21 mouse cellular contexts compared by ENCODE assay signal in the genomic region with DNA sequence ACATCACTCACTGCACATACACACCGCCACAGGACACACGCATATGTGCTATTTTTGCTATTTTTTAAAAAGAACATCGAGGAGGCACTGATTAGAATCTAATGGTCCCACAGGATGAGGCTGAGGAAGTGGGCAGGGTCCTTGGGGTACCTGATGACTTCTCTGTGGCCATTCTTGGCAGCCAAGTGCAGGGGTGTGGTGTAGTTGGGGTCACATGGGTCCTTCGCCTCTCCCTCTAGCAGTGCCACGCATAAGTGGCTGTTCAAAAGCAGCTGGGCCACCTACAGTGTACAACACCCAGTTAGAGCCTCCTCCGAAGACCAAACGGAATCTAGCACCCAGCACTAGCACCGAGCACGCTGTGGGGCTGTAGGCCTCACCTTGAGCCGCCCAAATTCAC. TPM values are rescaled to one million over a fixed set of nuclear protein-coding genes. Genes with fewer than 3 reads are reported as not detected.
DNase-seq lines count a peak whose midpoint lies in the region; ATAC-seq and TF ChIP-seq lines count a peak whose summit lies in the region.
"Had no signal": no experiment of that assay in that cellular context is flagged by ENCODE, and none has a peak within 500 bp of the region (broad histone marks: within the 10 kb centered on the region; RNA-seq: fewer than 3 reads in every experiment).

No protein-coding gene starts in this region.

- DNase-seq in forebrain, embryonic 10.5 days (ENCODE audit: extremely low spot score, low spot score) = no peak
- no peak for DNase-seq in liver, embryonic 14.5 days (ENCODE audit: low read depth in 3 of 3, low spot score in 3 of 3)
- no peak for DNase-seq in liver, embryonic 11.5 days (ENCODE audit: low spot score)
- DNase-seq in lung, postnatal 25 days (ENCODE audit: low spot score) = peak; percentile 71
- no peak for DNase-seq in forebrain, embryonic 11.5 days (ENCODE audit: low spot score)
- DNase-seq: adrenal gland, postnatal 36 days; cerebellum, postnatal 10 days; forebrain, postnatal 0 days; gastrocnemius, postnatal 14 days; spleen, adult 18-20 months had no signal

- no peak overlapping the region for H3K9ac ChIP-seq in forebrain, embryonic 15.5 days (replicated peaks)
- H3K9ac ChIP-seq in hindbrain, embryonic 13.5 days = no peak overlapping the region
- H3K9ac ChIP-seq in hindbrain, embryonic 12.5 days = no peak overlapping the region; the same call in 1 of the 2 replicates
- no peak overlapping the region for H3K9ac ChIP-seq in liver, embryonic 14.5 days (replicated peaks)
- H3K9ac ChIP-seq in liver, embryonic 11.5 days (ENCODE audit: low read depth, low read length) = no peak overlapping the region
- H3K9ac ChIP-seq in forebrain, embryonic 11.5 days (ENCODE audit: low read length) = no peak overlapping the region
- H3K9ac ChIP-seq: forebrain, postnatal 0 days; heart, embryonic 15.5 days; limb, embryonic 12.5 days; midbrain, embryonic 13.5 days had no signal

- no peak for TF ChIP-seq CTCF in liver, embryonic 14.5 days (IDR thresholded peaks at IDR 0.05; ENCODE audit: low read depth)

- peaks cover 96% of the 10 kb centered on the region for H3K36me3 ChIP-seq in forebrain, embryonic 10.5 days (replicated peaks)
- peaks cover 18% of the 10 kb centered on the region for H3K36me3 ChIP-seq in forebrain, embryonic 15.5 days
- peaks cover 56% of the 10 kb centered on the region for H3K36me3 ChIP-seq in hindbrain, embryonic 13.5 days
- H3K36me3 ChIP-seq in hindbrain, embryonic 12.5 days = peaks cover 59% of the 10 kb centered on the region
- H3K36me3 ChIP-seq in liver, embryonic 14.5 days (replicated peaks; ENCODE audit: control insufficient read depth, insufficient read depth, low read depth) = peaks cover 28% of the 10 kb centered on the region
- H3K36me3 ChIP-seq in liver, embryonic 11.5 days (ENCODE audit: control insufficient read depth, insufficient read depth, low read length) = peaks cover 49% of the 10 kb centered on the region
- peaks cover 6% of the 10 kb centered on the region; the same call in 1 of the 2 replicates for H3K36me3 ChIP-seq in forebrain, embryonic 11.5 days (ENCODE audit: control insufficient read depth, insufficient read depth, low read length)

- 91% methylated on average over 10 of the region's 10 CpGs for WGBS in forebrain, embryonic 10.5 days
- WGBS in forebrain, embryonic 15.5 days = 93% methylated on average over 10 of the region's 10 CpGs
- 96% methylated on average over 10 of the region's 10 CpGs for WGBS in hindbrain, embryonic 13.5 days
- WGBS in hindbrain, embryonic 12.5 days = 94% methylated on average over 10 of the region's 10 CpGs
- 81% methylated on average over 10 of the region's 10 CpGs for WGBS in liver, embryonic 14.5 days (ENCODE audit: insufficient replicate concordance)
- WGBS in liver, embryonic 11.5 days = 92% methylated on average over 10 of the region's 10 CpGs
- WGBS in forebrain, embryonic 11.5 days = 92% methylated on average over 10 of the region's 10 CpGs

- ATAC-seq in forebrain, embryonic 15.5 days (replicated peaks) = no peak
- ATAC-seq in hindbrain, embryonic 13.5 days (ENCODE audit: low FRiP score) = no peak
- no peak for ATAC-seq in hindbrain, embryonic 12.5 days (ENCODE audit: low FRiP score)
- ATAC-seq in liver, embryonic 14.5 days (ENCODE audit: insufficient read depth) = no peak
- no peak for ATAC-seq in liver, embryonic 11.5 days (replicated peaks; ENCODE audit: low FRiP score)
- no peak for ATAC-seq in forebrain, embryonic 11.5 days (replicated peaks; ENCODE audit: low FRiP score)
- ATAC-seq: activated CD4-positive, CD25-positive, alpha-beta regulatory T cell, adult 4 months; forebrain, postnatal 0 days; intestine, embryonic 16.5 days; midbrain, embryonic 13.5 days had no signal

- no peaks in the 10 kb centered on the region for H3K9me3 ChIP-seq in forebrain, embryonic 10.5 days
- no peaks in the 10 kb centered on the region for H3K9me3 ChIP-seq in forebrain, embryonic 15.5 days
- H3K9me3 ChIP-seq in hindbrain, embryonic 13.5 days = no peaks in the 10 kb centered on the region
- no peaks in the 10 kb centered on the region for H3K9me3 ChIP-seq in hindbrain, embryonic 12.5 days (replicated peaks)
- H3K9me3 ChIP-seq in liver, embryonic 14.5 days (ENCODE audit: control insufficient read depth, low read length) = no peaks in the 10 kb centered on the region
- no peaks in the 10 kb centered on the region for H3K9me3 ChIP-seq in liver, embryonic 11.5 days (ENCODE audit: control insufficient read depth, low read length)
- no peaks in the 10 kb centered on the region for H3K9me3 ChIP-seq in forebrain, embryonic 11.5 days (ENCODE audit: control insufficient read depth, low read length)
- H3K9me3 ChIP-seq: heart, embryonic 15.5 days; limb, embryonic 12.5 days; midbrain, embryonic 13.5 days had no signal

- no peak overlapping the region for H3K4me3 ChIP-seq in forebrain, embryonic 10.5 days
- no peak overlapping the region for H3K4me3 ChIP-seq in forebrain, embryonic 15.5 days
- H3K4me3 ChIP-seq in hindbrain, embryonic 13.5 days = no peak overlapping the region
- no peak overlapping the region for H3K4me3 ChIP-seq in hindbrain, embryonic 12.5 days
- no peak overlapping the region for H3K4me3 ChIP-seq in liver, embryonic 14.5 days (ENCODE audit: insufficient read depth in 1 of 2, low read depth in 2 of 2, low read length in 2 of 2)
- H3K4me3 ChIP-seq in liver, embryonic 11.5 days (ENCODE audit: low read depth, low read length) = no peak overlapping the region
- H3K4me3 ChIP-seq in forebrain, embryonic 11.5 days (ENCODE audit: low read depth, low read length) = no peak overlapping the region
- H3K4me3 ChIP-seq: heart, embryonic 15.5 days; left cerebral cortex, adult 2 months; limb, embryonic 12.5 days; midbrain, embryonic 13.5 days; myocyte had no signal

- H3K27me3 ChIP-seq in forebrain, embryonic 10.5 days (ENCODE audit: poor library complexity, severe bottlenecking) = no peaks in the 10 kb centered on the region
- H3K27me3 ChIP-seq in forebrain, embryonic 15.5 days = no peaks in the 10 kb centered on the region
- no peaks in the 10 kb centered on the region for H3K27me3 ChIP-seq in hindbrain, embryonic 13.5 days
- no peaks in the 10 kb centered on the region for H3K27me3 ChIP-seq in hindbrain, embryonic 12.5 days
- no peaks in the 10 kb centered on the region for H3K27me3 ChIP-seq in liver, embryonic 14.5 days (ENCODE audit: control insufficient read depth, insufficient read depth, low read length)
- H3K27me3 ChIP-seq in liver, embryonic 11.5 days (replicated peaks; ENCODE audit: control insufficient read depth, insufficient read depth, low read length) = no peaks in the 10 kb centered on the region
- H3K27me3 ChIP-seq in forebrain, embryonic 11.5 days (ENCODE audit: control insufficient read depth, insufficient read depth, low read length) = no peaks in the 10 kb centered on the region
- H3K27me3 ChIP-seq: heart, embryonic 15.5 days; limb, embryonic 12.5 days; midbrain, embryonic 13.5 days had no signal

- H3K4me1 ChIP-seq in forebrain, embryonic 10.5 days = peaks cover 45% of the 10 kb centered on the region
- H3K4me1 ChIP-seq in forebrain, embryonic 15.5 days = peaks cover 46% of the 10 kb centered on the region
- H3K4me1 ChIP-seq in hindbrain, embryonic 13.5 days (replicated peaks) = peaks cover 49% of the 10 kb centered on the region
- H3K4me1 ChIP-seq in hindbrain, embryonic 12.5 days = peaks cover 42% of the 10 kb centered on the region
- peaks cover 28 to 42% of the 10 kb centered on the region in 2 experiments for H3K4me1 ChIP-seq in liver, embryonic 14.5 days (replicated peaks; ENCODE audit: control insufficient read depth in 2 of 2, insufficient read depth in 2 of 2, low read length in 1 of 2)
- peaks cover 58% of the 10 kb centered on the region for H3K4me1 ChIP-seq in liver, embryonic 11.5 days (replicated peaks; ENCODE audit: control insufficient read depth, insufficient read depth, low read length)
- peaks cover 21% of the 10 kb centered on the region for H3K4me1 ChIP-seq in forebrain, embryonic 11.5 days (replicated peaks; ENCODE audit: control insufficient read depth, insufficient read depth, low read length)

- no peak overlapping the region for H3K4me2 ChIP-seq in forebrain, embryonic 15.5 days (replicated peaks)
- peak overlapping the region; percentile 92; the same call in 1 of the 2 replicates for H3K4me2 ChIP-seq in hindbrain, embryonic 13.5 days
- no peak overlapping the region for H3K4me2 ChIP-seq in hindbrain, embryonic 12.5 days (replicated peaks)
- H3K4me2 ChIP-seq in liver, embryonic 14.5 days (ENCODE audit: low read depth) = 0 out of 2 replicates have a peak overlapping the region, but pooled peaks have one; percentile 7
- no peak overlapping the region for H3K4me2 ChIP-seq in liver, embryonic 11.5 days
- no peak overlapping the region for H3K4me2 ChIP-seq in forebrain, embryonic 11.5 days (ENCODE audit: low read depth, low read length, severe bottlenecking)
- H3K4me2 ChIP-seq: heart, embryonic 15.5 days; limb, embryonic 12.5 days; midbrain, embryonic 13.5 days had no signal

- no peak for TF ChIP-seq EP300 in liver, embryonic 14.5 days (IDR thresholded peaks at IDR 0.05; ENCODE audit: low read depth)

- 0 out of 2 replicates have a peak overlapping the region, but pooled peaks have one; percentile 45 for H3K27ac ChIP-seq in forebrain, embryonic 10.5 days
- H3K27ac ChIP-seq in forebrain, embryonic 15.5 days (replicated peaks) = no peak overlapping the region
- peak overlapping the region; percentile 83; the same call in 1 of the 2 replicates for H3K27ac ChIP-seq in hindbrain, embryonic 13.5 days
- H3K27ac ChIP-seq in hindbrain, embryonic 12.5 days = no peak overlapping the region
- H3K27ac ChIP-seq in liver, embryonic 14.5 days = peak overlapping the region; percentile 12
- no peak overlapping the region; the same call in 1 of the 2 replicates for H3K27ac ChIP-seq in liver, embryonic 11.5 days (ENCODE audit: low read depth, low read length)
- H3K27ac ChIP-seq in forebrain, embryonic 11.5 days (ENCODE audit: low read depth, low read length) = no peak overlapping the region
- H3K27ac ChIP-seq: heart, embryonic 15.5 days; left cerebral cortex, adult 2 months; limb, embryonic 12.5 days; stomach, postnatal 0 days had no signal

RNA-seq across cellular contexts. Expression of gene Caskin2, which starts 7.3 kb away (rescaled TPM):
- 18.3 and 19.2 TPM in 2 replicates for polyA plus RNA-seq in forebrain, embryonic 10.5 days (2016; fragmentation: Nextera tagmentation; extraction: Ambion mirVana)
- 7.8 and 7.9 TPM in 2 replicates for polyA plus RNA-seq in forebrain, embryonic 15.5 days (2015; fragmentation: Nextera tagmentation; extraction: Ambion mirVana)
- 11.6 and 11.8 TPM in 2 replicates for polyA plus RNA-seq in hindbrain, embryonic 13.5 days (2015; fragmentation: Nextera tagmentation; extraction: Ambion mirVana)
- polyA plus RNA-seq in hindbrain, embryonic 12.5 days (2016; fragmentation: Nextera tagmentation; extraction: Ambion mirVana) = 17.2 and 17.9 TPM in 2 replicates
- 7.1 and 7.8 TPM in 2 replicates for polyA plus RNA-seq in liver, embryonic 14.5 days (2012; rRNA removed)
- polyA plus RNA-seq in liver, embryonic 14.5 days (2014; fragmentation: Nextera tagmentation; extraction: Ambion mirVana) = 4.9 and 6.1 TPM in 2 replicates
- polyA plus RNA-seq in liver, embryonic 11.5 days (2014; fragmentation: Nextera tagmentation; extraction: Ambion mirVana) = 13.5 and 14.0 TPM in 2 replicates
- 20.4 and 21.2 TPM in 2 replicates for polyA plus RNA-seq in forebrain, embryonic 11.5 days (2014; fragmentation: Nextera tagmentation; extraction: Ambion mirVana)

RNA-seq across cellular contexts. Expression of gene Tsen54, which starts 8.4 kb away (rescaled TPM):
- polyA plus RNA-seq in forebrain, embryonic 10.5 days (2016; fragmentation: Nextera tagmentation; extraction: Ambion mirVana) = 34.7 and 41.0 TPM in 2 replicates
- 24.2 and 25.9 TPM in 2 replicates for polyA plus RNA-seq in forebrain, embryonic 15.5 days (2015; fragmentation: Nextera tagmentation; extraction: Ambion mirVana)
- 24.5 and 25.4 TPM in 2 replicates for polyA plus RNA-seq in hindbrain, embryonic 13.5 days (2015; fragmentation: Nextera tagmentation; extraction: Ambion mirVana)
- polyA plus RNA-seq in hindbrain, embryonic 12.5 days (2016; fragmentation: Nextera tagmentation; extraction: Ambion mirVana) = 27.1 and 28.8 TPM in 2 replicates
- 12.4 and 12.9 TPM in 2 replicates for polyA plus RNA-seq in liver, embryonic 14.5 days (2012; rRNA removed)
- polyA plus RNA-seq in liver, embryonic 14.5 days (2014; fragmentation: Nextera tagmentation; extraction: Ambion mirVana) = 9.7 and 12.4 TPM in 2 replicates
- polyA plus RNA-seq in liver, embryonic 11.5 days (2014; fragmentation: Nextera tagmentation; extraction: Ambion mirVana) = 36.1 and 36.4 TPM in 2 replicates
- 29.4 and 33.4 TPM in 2 replicates for polyA plus RNA-seq in forebrain, embryonic 11.5 days (2014; fragmentation: Nextera tagmentation; extraction: Ambion mirVana)

RNA-seq across cellular contexts. Expression of gene Llgl2, which starts 17.7 kb away (rescaled TPM):
- polyA plus RNA-seq in forebrain, embryonic 10.5 days (2016; fragmentation: Nextera tagmentation; extraction: Ambion mirVana) = 7.5 and 7.6 TPM in 2 replicates
- polyA plus RNA-seq in forebrain, embryonic 15.5 days (2015; fragmentation: Nextera tagmentation; extraction: Ambion mirVana) = 1.0 and 1.1 TPM in 2 replicates
- polyA plus RNA-seq in hindbrain, embryonic 13.5 days (2015; fragmentation: Nextera tagmentation; extraction: Ambion mirVana) = 1.00 and 2.2 TPM in 2 replicates
- 4.0 and 6.1 TPM in 2 replicates for polyA plus RNA-seq in hindbrain, embryonic 12.5 days (2016; fragmentation: Nextera tagmentation; extraction: Ambion mirVana)
- 9.4 and 10.5 TPM in 2 replicates for polyA plus RNA-seq in liver, embryonic 14.5 days (2012; rRNA removed)
- polyA plus RNA-seq in liver, embryonic 14.5 days (2014; fragmentation: Nextera tagmentation; extraction: Ambion mirVana) = 7.5 and 9.3 TPM in 2 replicates
- polyA plus RNA-seq in liver, embryonic 11.5 days (2014; fragmentation: Nextera tagmentation; extraction: Ambion mirVana) = 15.6 and 18.7 TPM in 2 replicates
- 3.9 and 5.5 TPM in 2 replicates for polyA plus RNA-seq in forebrain, embryonic 11.5 days (2014; fragmentation: Nextera tagmentation; extraction: Ambion mirVana)

RNA-seq across cellular contexts. Expression of gene Tmem94, which starts 40.9 kb away (rescaled TPM):
- polyA plus RNA-seq in forebrain, embryonic 10.5 days (2016; fragmentation: Nextera tagmentation; extraction: Ambion mirVana) = 36.8 and 38.1 TPM in 2 replicates
- polyA plus RNA-seq in forebrain, embryonic 15.5 days (2015; fragmentation: Nextera tagmentation; extraction: Ambion mirVana) = 27.6 and 29.8 TPM in 2 replicates
- polyA plus RNA-seq in hindbrain, embryonic 13.5 days (2015; fragmentation: Nextera tagmentation; extraction: Ambion mirVana) = 30.9 TPM in 2 replicates
- polyA plus RNA-seq in hindbrain, embryonic 12.5 days (2016; fragmentation: Nextera tagmentation; extraction: Ambion mirVana) = 41.6 and 42.1 TPM in 2 replicates
- polyA plus RNA-seq in liver, embryonic 14.5 days (2012; rRNA removed) = 11.0 and 13.8 TPM in 2 replicates
- polyA plus RNA-seq in liver, embryonic 14.5 days (2014; fragmentation: Nextera tagmentation; extraction: Ambion mirVana) = 3.7 and 6.1 TPM in 2 replicates
- 14.1 and 14.4 TPM in 2 replicates for polyA plus RNA-seq in liver, embryonic 11.5 days (2014; fragmentation: Nextera tagmentation; extraction: Ambion mirVana)
- polyA plus RNA-seq in forebrain, embryonic 11.5 days (2014; fragmentation: Nextera tagmentation; extraction: Ambion mirVana) = 25.9 and 28.9 TPM in 2 replicates

RNA-seq across cellular contexts. Expression of gene Myo15b, which starts 52.1 kb away (rescaled TPM):
- polyA plus RNA-seq in forebrain, embryonic 10.5 days (2016; fragmentation: Nextera tagmentation; extraction: Ambion mirVana) = 0.06 and 0.11 TPM in 2 replicates
- polyA plus RNA-seq in forebrain, embryonic 15.5 days (2015; fragmentation: Nextera tagmentation; extraction: Ambion mirVana) = 0.17 TPM in 1 of 2 replicates, not detected in the other
- not detected in 2 replicates for polyA plus RNA-seq in hindbrain, embryonic 13.5 days (2015; fragmentation: Nextera tagmentation; extraction: Ambion mirVana)
- 0.05 and 0.12 TPM in 2 replicates for polyA plus RNA-seq in hindbrain, embryonic 12.5 days (2016; fragmentation: Nextera tagmentation; extraction: Ambion mirVana)
- 0.36 and 0.42 TPM in 2 replicates for polyA plus RNA-seq in liver, embryonic 14.5 days (2012; rRNA removed)
- 0.09 and 0.29 TPM in 2 replicates for polyA plus RNA-seq in liver, embryonic 14.5 days (2014; fragmentation: Nextera tagmentation; extraction: Ambion mirVana)
- polyA plus RNA-seq in liver, embryonic 11.5 days (2014; fragmentation: Nextera tagmentation; extraction: Ambion mirVana) = 0.56 and 0.89 TPM in 2 replicates
- 0.16 TPM in 1 of 2 replicates, not detected in the other for polyA plus RNA-seq in forebrain, embryonic 11.5 days (2014; fragmentation: Nextera tagmentation; extraction: Ambion mirVana)
- polyA plus RNA-seq: activated CD4-positive, CD25-positive, alpha-beta regulatory T cell, adult 4 months; limb, embryonic 12.5 days had no signal

Comparison
In these comparisons a context has a peak if more than half of its experiments do, and no peak if none do; other contexts are left out.
1. H3K27ac ChIP-seq: peak in forebrain, embryonic 10.5 days (single experiment), hindbrain, embryonic 13.5 days (single experiment) and liver, embryonic 14.5 days (single experiment); none in forebrain, embryonic 15.5 days (single experiment), hindbrain, embryonic 12.5 days (single experiment), liver, embryonic 11.5 days (single experiment) and forebrain, embryonic 11.5 days (single experiment).
2. H3K4me2 ChIP-seq: peak in hindbrain, embryonic 13.5 days (single experiment) and liver, embryonic 14.5 days (single experiment); none in forebrain, embryonic 15.5 days (single experiment), hindbrain, embryonic 12.5 days (single experiment), liver, embryonic 11.5 days (single experiment) and forebrain, embryonic 11.5 days (single experiment).